Mouse (Mus musculus): Measurements from ENCODE around the gene Col5a1. TPM values are rescaled to one million over a fixed set of nuclear protein-coding genes. Genes with fewer than 3 reads are reported as not detected.

Gene Col5a1
- polyA plus RNA-seq (2015; fragmentation: Nextera tagmentation; extraction: Ambion mirVana), result 131 and 175 TPM in 2 replicates

GRCm38 (mm10) chr2:27886148-27886551, at the start of gene Col5a1:
Col5a1 (plus strand) TSS chr2:27886425.

GRCm38 (mm10) chr2:28084768-28085167, 198.5 kb downstream of the Col5a1 start, which contains the start of gene Fcnb:
Fcnb (minus strand) TSS chr2:28084885.

Other genes with a start within 250 kb of the Col5a1 start
- gene Rxra, start 210.0 kb upstream of the Col5a1 start, polyA plus RNA-seq (2015; fragmentation: Nextera tagmentation; extraction: Ambion mirVana), result 8.7 and 9.4 TPM in 2 replicates
- 0.15 and 0.17 TPM in 2 replicates for gene Fcnb, start 198.5 kb downstream of the Col5a1 start, polyA plus RNA-seq (2015; fragmentation: Nextera tagmentation; extraction: Ambion mirVana)